Mouse (Mus musculus) thymus, adult 2 months (tissue): ENCODE data around the gene Robo3. TPM values are rescaled to one million over a fixed set of nuclear protein-coding genes. Genes with fewer than 3 reads are reported as not detected.

Experiments used
- DNase-seq: peaks from one replicate; pipeline ENCODE4 v3.0.0; 2021
- H3K27ac ChIP-seq: fragments of 200-500 bp; 2 replicates; pipeline ENCODE4 v1.5.1; 2012; ENCODE audit warnings: low read length, control low read depth; ENCODE audit not compliant: control insufficient read depth, insufficient read depth
- H3K27me3 ChIP-seq: fragments of 200-500 bp; 2 replicates; pipeline ENCODE4 v1.6.1; 2012; ENCODE audit warnings: mild to moderate bottlenecking, low read length, moderate library complexity, mixed read lengths; ENCODE audit not compliant: control insufficient read depth, insufficient read depth
- H3K36me3 ChIP-seq: fragments of 200-500 bp; 2 replicates; pipeline ENCODE4 v1.6.1; 2012; ENCODE audit warnings: mild to moderate bottlenecking, low read length, moderate library complexity; ENCODE audit not compliant: control insufficient read depth, insufficient read depth
- H3K4me1 ChIP-seq: fragments of 200-500 bp; replicated peaks from 2 replicates; pipeline ENCODE4 v1.6.1; 2012; ENCODE audit warnings: low read length; ENCODE audit not compliant: control insufficient read depth, insufficient read depth
- H3K4me3 ChIP-seq: fragments of 200-500 bp; 2 replicates; pipeline ENCODE4 v1.5.1; 2012; ENCODE audit warnings: mild to moderate bottlenecking, low read length, control low read depth, moderate library complexity; ENCODE audit not compliant: control insufficient read depth, insufficient read depth
- CTCF ChIP-seq: fragments of 200-500 bp; IDR thresholded peaks from 2 replicates; pipeline ENCODE4 v1.5.1; 2012; ENCODE audit warnings: mild to moderate bottlenecking, control low read depth, low read length, moderate library complexity, borderline replicate concordance; ENCODE audit not compliant: control insufficient read depth, poor library complexity, insufficient read depth; ENCODE audit errors: extremely low read depth
- POLR2A ChIP-seq: fragments of 200-500 bp; IDR thresholded peaks from 2 replicates; pipeline ENCODE4 v1.6.1; 2012; ENCODE audit warnings: mild to moderate bottlenecking, low read length, control low read depth, moderate library complexity; ENCODE audit not compliant: control insufficient read depth, poor library complexity, insufficient read depth; ENCODE audit errors: extremely low read depth
- WGBS: fragments of 180-500 bp; shearing (Covaris S2); methylation state at CpG from one replicate; pipeline ENCODE4 v1.1.7; 2018; 5-methylcytosine and 5-hydroxymethylcytosine counted together
- polyA plus RNA-seq: library from polyadenylated mRNA; depleted of rRNA; stranded (reverse); fragments of >200 nt; gene quantifications from 2 replicates; pipeline ENCODE4 v1.2.3, GENCODE M21; 2012

The Robo3 gene
- polyA plus RNA-seq, 1 experiment = 0.94 TPM

DNA sequence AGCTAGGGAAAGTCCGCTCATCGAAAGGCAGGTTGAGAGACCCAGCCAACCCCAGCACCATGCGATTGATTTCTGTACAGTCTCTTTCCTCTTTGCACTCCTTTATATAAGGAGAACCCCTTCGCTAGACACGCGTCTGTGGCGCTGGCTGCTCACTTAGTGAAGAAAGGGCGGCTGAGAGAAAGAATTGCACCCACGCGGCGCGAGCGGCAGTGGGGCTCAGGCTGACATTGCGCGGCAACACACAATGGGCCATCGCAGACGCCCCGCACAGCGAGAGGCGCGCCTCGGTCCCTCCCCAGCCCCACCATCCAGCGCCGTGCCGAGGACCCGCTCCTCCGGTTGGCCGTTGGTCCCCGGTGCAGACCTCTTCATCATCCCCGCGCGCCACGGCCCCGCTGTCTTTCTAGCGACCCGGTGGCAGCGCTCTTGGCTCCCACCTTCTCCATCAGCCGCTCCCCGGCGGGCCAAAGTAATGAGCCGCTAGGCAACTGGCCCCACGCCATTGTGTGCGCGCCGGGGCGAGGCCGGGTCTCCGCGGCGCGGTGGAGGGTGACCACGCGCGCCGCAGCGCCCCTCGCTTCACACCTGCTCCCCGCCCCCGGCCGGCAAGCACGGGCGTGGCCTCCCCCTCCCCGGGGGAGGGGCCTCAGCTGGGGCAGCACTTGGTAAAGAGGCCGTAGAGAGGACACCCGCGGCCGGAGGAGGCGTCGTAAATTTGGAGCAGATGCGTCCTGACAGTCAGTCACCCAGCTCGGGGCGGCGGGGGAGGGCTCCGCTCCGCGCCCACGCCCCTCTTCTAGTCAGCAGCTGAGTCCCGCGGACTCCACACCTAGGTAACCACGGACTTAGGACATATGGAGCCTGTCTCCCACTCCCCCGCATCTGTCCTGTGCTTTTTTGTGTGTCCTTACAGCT lies 27.3 kb upstream of the Robo3 start:
- peaks cover 21% of the 10 kb centered on the region for H3K27me3 ChIP-seq
- no peak overlapping the region for H3K27ac ChIP-seq
- no peaks in the 10 kb centered on the region for H3K36me3 ChIP-seq
- 2% methylated on average over 81 of the region's 81 CpGs for WGBS
- no peaks in the 10 kb centered on the region for H3K4me1 ChIP-seq
- no peak for DNase-seq
- H3K4me3 ChIP-seq = no peak overlapping the region
- TF ChIP-seq POLR2A = no peak
- TF ChIP-seq CTCF = no peak

DNA sequence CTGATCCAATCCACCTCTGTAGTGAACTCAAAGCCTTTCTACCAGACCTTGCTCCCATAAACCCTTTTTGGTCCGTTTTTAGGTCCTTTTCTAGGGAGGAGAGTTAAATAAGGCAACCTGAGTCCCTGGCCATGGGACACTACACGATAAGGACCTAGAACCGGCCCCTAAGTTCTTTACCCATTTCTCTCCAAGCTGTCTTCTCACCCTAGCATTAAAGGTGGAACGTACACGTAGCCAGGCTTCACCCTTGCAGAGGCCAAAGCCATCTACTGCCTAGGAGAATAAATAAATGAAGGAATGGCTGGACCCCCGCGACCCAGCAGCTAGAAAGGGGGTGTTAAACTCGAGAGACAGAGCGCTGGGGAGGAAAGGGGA lies 26.6 kb upstream of the Robo3 start:
- Histone ChIP-seq H3K27ac (no peak overlapping the region), H3K36me3 (no peaks in the 10 kb centered on the region), H3K4me1 (no peaks in the 10 kb centered on the region), H3K4me3 (no peak overlapping the region), H3K27me3 (peaks cover 25% of the 10 kb centered on the region)
- DNase-seq = no peak
- TF ChIP-seq CTCF (no peak), POLR2A (no peak)
- 4% methylated on average over 9 of the region's 9 CpGs for WGBS

DNA sequence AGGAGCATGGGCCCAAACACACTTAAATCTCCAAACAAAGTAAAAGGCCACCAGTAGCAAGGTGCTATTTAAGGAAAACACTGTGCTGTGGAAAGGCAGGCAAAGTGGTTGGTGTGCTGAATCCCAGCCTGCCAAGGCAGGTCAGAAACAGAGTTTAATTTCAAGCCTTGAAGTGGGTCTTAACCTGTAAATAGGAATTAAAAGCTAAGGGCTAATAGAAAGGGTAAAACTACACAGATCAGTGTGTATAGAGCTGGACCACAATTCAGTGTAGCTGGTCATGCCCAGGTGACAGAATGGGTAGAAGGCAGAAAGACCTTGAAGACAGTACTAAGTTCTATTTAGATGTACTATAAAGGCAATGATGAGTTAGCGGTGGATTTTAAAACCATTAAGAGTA lies 24.1 kb upstream of the Robo3 start:
- 95% methylated on average over 1 of the region's 1 CpGs for WGBS
- Histone ChIP-seq H3K27ac (no peak overlapping the region), H3K4me1 (no peaks in the 10 kb centered on the region), H3K36me3 (no peaks in the 10 kb centered on the region), H3K27me3 (peaks cover 30% of the 10 kb centered on the region), H3K4me3 (no peak overlapping the region)
- TF ChIP-seq POLR2A (no peak), CTCF (no peak)
- no peak for DNase-seq

DNA sequence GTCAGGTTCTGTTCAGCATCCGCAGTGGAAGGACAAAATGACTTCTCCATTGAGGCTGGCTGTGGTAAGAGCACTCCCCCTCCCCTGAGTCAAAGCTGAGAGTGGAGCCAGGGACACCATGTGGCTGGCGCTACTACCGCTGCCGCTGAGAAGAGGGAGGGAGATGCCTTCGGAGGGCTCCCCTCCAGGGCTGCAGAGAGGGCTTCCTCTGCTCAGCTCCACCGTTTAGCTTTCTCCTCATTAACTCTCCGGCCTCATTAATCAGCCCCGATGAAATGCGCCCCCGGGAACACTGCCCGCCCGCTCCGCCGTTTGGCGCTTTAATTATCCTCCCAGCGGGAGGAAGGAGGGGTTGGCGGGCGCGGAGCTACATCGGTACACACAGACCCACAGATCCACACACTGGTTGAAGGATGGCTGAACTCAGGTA lies 23.4 kb upstream of the Robo3 start:
- Histone ChIP-seq H3K27ac (no peak overlapping the region), H3K4me1 (no peaks in the 10 kb centered on the region), H3K4me3 (no peak overlapping the region), H3K36me3 (no peaks in the 10 kb centered on the region), H3K27me3 (peaks cover 26% of the 10 kb centered on the region)
- no peak for TF ChIP-seq POLR2A
- no peak for TF ChIP-seq CTCF
- 1% methylated on average over 20 of the region's 20 CpGs for WGBS
- DNase-seq = no peak

DNA sequence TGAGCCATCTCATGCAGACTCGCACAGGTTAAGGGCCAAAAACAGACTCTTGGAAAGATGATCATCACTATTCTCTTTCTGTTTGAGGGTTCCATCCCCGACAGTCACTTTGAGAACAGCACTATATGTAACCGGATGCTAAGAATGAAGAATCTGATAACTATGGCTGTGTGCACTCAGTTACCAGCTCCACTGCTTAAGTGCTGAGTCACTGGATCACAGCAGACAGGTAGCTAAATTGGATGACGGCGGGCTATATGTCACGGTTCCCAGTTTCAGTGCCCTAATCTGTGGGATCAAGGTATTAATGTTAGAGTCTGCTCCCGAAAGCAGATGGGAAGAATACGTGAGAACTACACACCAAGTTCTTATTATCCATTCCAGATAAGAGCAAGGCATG lies 22.8 kb upstream of the Robo3 start:
- 7% methylated on average over 8 of the region's 8 CpGs for WGBS
- H3K36me3 ChIP-seq = no peaks in the 10 kb centered on the region
- no peaks in the 10 kb centered on the region for H3K4me1 ChIP-seq
- no peak overlapping the region for H3K27ac ChIP-seq
- DNase-seq = no peak
- no peak for TF ChIP-seq CTCF
- no peak for TF ChIP-seq POLR2A
- H3K4me3 ChIP-seq = no peak overlapping the region
- peaks cover 26% of the 10 kb centered on the region for H3K27me3 ChIP-seq

DNA sequence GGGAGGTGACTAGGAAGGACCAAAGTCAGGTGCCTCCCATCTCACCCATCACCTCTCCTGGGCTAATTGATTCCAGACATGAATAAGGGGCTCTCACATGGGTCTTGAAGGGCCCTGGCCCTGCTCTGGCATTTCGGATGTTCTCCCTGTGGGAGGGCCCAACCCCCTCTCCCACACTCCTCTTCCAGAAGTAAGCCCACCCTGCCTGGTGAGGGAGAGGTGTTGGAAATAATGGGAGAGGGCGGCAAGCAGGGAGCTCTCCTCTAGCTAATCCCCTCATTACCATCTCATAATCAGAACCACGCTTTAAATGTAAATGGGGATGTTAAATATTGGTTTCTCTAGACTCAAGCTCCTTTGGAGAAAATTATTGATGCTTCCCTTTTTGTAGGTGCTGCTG lies 21.9 kb upstream of the Robo3 start:
- H3K27me3 ChIP-seq = peaks cover 26% of the 10 kb centered on the region
- 40% methylated on average over 3 of the region's 3 CpGs for WGBS

More for the DNA sequence above, 21.9 kb upstream of the Robo3 start:
- Histone ChIP-seq H3K4me1 (no peaks in the 10 kb centered on the region), H3K4me3 (no peak overlapping the region), H3K36me3 (no peaks in the 10 kb centered on the region), H3K27ac (no peak overlapping the region)
- no peak for DNase-seq
- TF ChIP-seq CTCF (no peak), POLR2A (no peak)
